Mouse (Mus musculus): ENCODE data around the gene Cby1. TPM values are rescaled to one million over a fixed set of nuclear protein-coding genes. Genes with fewer than 3 reads are reported as not detected.

Gene Cby1
- total and polyA plus RNA-seq, 3 experiments, result 13.2 to 26.9 (median 14.0) TPM

DNA sequence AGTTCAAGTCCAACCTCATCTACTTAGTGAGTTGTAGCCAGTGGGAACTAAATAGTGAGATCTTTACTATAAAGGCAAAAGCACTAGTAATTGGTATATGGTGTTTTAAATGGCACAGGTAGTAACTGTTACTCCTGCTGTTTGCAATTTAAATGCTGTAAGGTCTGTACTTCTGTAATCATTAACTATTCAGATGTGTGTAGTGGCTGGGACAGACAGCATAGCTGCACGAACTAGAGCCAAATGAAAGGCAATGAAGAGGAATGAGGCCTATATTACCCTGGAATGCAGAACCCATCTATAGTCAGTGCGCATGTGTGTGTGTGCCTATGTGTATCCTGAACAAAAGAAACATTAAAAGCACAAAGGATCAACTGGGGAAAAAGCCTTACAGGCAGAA, 18.9 kb downstream of the Cby1 start:
- DNase-seq, result no peak

DNA sequence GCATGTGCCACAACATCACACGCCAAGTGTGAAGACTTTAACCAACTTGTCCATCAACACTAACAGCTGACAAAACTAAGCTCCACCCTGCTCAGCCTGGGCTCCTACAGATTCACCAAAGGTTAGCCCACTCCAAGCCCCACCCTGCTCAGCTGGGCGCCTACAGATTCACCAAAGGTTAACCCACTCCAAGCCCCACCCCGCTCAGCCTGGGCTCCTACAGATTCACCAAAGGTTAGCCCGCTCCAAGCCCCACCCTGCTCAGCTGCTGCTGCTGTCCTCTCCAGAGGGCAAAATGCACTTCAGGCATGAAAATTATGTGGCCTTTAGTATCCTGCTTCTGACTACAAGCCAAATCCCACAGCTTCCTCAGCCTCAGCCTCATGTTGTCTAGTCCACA, 23.0 kb downstream of the Cby1 start:
- no peak for DNase-seq

DNA sequence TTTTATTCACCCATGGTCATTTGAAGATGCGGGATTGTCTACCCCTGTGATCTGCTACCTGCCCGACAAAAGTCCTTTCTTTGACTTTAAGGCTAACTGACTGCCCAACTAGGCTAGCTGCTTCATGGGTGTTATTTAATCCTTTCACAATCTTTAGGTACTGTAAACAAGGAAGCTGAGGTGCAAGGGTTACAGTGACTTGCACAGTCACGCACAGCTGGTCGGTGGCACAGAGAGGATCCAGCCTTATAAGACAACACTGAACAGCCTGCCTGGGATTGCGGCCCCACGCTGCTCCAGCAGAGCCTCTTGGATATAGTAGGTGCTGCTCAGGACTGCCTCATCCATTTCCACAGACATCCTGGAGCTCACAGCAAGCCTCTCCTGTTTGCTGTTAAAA, 24.1 kb downstream of the Cby1 start:
- no peak for DNase-seq

DNA sequence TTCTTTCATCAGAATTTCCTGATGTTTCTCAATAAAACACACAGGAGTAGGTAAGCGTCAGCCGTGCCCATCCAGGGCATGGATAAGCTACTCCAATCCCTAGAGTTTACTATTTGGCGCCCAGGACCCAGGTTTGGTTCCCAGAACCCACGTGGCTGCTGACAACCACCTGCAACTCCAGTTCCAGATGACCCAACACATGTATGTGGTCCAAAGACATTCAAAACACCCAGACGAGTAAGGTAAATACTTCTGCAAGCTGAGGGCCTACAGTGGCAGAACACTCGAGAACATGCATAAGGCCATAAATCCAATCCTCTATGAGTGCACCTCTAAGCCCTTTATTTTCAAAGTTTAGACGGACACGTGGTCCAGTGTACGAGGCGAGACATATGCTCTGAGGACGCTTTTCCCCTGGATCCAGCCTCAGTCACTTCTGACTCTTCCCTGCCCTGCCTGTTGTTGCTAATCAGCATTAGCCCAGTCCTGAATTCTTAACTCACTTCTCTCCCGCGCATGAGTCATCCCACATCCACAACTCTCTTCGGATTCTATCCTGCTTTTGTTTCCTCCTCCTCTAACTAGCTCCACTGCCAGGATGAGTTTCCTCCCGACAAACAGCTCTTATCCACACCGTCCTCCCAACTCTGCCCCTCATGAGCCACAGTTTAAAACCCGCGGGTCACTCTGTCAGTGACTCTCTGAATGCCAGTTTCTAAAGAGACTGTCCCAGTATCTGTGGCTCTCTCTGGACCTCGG, 24.9 kb downstream of the Cby1 start:
- DNase-seq, result peak; percentile 66

DNA sequence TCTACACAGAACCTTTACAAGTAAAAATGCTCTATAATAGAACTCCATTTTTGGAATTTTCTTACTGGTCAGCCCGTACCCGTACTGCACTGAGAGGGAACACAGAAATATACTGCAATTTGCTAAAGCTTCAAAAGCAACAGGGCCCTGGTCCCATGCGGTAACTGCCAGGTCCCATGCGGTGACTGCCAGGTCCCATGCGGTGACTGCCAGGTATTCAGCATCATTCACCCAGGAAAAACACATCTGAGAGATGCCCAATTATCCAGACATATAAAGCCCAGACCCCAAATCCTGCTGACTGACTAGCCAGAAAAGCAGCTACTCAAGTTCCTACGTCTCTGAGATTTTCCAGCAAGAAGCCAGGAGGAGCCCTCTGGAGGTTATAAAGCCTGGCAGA, 25.6 kb downstream of the Cby1 start:
- DNase-seq, result no peak

DNA sequence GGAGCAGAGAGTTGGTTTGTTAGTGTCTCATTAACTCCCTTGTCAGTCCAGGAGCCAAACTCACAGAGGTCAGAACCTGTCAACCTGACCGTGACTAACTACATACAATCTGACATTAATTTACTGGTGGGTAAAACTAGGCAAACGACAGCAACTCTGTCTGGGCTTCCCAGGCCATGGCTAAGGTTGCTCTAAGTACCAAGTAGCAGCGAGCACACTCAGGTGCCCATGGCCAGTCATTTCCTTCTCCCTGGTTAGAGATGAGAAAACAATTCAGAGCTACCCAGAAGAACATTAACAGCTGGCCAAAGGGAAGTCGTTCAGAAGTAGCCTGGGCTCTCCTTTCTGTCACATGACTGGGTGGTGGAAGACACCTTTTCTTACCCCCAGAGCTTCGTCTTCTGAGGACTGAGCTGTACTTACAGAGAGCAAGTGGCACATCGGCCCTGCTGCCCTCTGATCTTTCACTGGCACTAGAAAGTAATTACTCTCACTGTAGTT, 26.2 kb downstream of the Cby1 start:
- peak; percentile 14 for DNase-seq

DNA sequence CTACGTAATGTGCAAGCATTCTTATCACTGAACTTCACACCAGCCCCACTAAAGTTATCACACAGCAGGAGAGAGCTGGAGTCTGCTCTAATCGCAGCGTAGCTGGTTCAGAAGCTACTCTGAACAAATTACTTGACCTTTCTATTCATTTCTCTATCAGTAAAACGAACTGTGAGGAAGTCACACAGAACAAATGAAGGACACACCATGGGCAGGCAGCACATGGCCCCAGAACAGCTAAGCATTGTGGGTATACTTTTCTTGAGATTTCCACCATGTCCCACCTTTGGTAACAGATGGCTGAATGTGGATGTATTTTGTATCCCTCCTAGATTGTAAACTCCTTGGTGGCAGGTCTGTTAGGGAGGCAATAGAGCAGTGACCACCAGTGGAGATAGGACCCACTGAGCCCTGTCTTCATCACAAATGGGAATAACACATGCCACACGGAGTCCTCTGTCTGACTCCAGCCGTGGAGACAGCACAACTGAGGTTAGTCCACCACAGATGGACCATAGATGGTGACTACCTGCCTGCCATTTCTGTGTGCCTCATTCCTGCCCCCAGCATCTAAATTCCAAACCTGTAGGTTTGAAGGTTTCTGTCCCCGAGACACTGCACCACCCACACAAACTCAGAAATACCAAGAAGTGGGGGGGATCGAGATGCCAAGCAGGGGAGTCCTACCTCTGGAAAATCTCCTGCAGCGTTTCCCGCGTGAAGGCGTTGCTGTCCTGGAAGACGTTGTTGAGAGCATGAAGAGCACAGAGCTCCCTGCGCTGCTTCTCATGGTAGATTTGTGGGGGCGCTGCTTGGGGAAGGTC, 27.3 kb downstream of the Cby1 start:
- DNase-seq, result peak; percentile 18

DNA sequence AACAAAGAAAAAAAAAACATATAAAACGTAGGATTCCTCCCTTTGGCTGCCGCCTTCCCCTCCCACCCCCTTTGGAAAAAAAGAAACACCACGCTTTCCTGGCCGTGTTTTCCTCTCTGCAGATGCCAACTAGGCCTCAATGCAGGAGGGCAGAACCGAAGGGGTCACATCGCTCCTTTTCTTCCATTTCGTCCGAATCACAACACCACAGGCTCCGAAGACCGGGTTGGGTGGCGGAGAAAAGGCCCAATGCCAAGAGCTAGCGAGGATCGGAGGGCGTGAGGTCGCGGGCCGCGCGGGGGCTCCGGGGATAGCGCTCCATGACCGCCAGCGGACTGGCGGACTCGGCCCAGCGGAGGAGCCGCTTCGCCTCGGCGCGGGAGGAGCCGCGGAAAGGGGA, 28.2 kb downstream of the Cby1 start:
- no peak for DNase-seq

DNA sequence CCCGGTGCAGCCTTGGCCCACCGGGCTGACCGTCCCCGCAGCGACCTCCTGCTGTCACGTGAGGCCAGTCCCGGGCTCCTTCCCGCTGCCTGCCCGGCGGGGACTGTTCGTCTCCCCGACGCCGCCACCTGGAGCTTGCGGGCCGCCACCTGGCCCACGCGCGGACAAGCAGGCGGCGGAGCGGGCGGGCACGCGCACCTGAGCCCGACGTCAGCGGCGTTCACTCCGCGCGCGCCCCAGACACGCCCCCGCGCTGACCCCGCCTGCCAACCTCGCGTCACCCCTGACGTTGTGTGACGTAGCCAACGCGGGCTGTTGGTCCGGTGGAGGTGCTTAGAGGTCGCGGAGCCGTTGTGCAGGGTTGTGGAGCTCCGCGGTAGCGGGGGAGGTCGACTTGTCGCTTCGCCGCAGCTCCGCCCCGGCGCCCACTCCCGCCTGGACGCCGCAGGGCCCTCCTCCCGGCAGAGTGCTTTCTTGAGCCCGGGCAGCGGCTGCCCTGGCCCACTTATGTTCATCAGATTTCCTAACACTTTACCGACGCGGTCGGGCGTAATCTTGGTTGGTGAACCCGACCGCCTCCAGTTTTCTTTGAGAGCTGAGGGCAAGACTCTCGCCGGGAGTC, 28.8 kb downstream of the Cby1 start, which contains the start of gene Josd1:
Josd1 (minus strand) TSS at position 274 of the 622 bp plus-strand sequence.
- peak; percentile 98 for DNase-seq

DNA sequence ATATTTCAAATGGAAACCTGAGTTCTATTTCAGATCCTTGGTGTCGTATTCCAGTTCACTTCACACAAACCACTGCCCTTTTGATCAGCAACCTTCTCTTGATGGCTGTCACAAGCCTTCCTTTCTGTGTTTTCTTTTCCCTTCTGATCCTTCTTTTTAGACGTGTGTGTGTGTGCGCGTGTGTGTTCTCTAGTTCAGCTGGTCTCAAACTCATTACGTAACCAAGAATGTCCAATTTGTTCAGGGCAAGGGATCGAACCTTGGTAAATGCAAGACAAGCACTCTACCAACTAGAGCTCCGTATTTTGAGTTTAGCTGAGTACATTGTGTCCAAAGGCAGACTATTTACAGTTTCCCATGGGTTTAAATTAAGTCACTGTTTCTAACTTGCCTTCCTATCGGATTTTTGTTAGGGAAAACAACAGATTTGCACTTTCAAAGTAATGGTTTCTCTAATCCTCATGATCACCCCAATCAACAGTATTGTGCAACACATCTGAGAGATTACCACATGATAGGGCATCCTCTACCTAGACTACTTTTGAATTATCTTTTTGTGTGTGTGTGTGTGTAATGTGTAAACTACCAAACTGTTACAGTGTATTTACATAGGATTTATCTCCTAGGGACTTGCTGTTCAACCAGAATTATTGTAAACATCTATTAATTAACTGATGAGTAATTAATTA, 29.4 kb downstream of the Cby1 start:
- DNase-seq, result no peak

DNA sequence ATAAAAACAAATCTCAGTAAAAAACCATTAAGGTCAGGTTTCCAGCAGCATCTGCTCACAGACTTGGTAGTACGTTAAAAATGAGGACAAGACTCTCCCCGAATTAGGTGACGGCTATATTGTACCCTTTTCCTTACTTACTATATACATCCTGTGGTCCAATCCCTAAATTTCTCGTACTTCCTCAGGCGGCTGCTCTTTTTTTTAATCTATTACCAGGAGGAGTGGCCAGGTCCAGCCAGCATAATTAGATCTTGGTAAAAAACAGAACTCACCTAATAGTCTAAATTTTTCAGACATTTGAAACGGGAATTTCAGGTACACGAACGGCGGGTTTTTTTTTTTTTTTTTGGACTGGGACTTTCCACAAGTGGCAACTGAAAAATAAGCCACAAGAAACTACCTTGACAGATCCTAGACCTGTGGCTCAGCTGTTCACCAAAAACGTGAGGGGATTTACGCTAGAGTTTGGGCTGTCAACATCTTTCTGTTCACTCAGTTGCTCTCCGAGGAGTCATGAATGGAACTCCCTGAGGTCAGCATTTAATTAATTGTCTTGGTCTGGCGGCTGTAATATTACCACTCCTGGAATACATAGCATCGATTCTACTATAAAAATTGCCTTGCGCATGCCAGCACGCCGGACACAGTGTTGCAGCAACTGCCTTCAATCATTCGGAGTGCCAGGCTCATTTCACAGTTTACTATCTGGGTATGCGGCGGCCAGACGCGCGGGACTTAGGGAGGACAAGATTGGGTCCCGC, 30.8 kb downstream of the Cby1 start:
- no peak for DNase-seq

DNA sequence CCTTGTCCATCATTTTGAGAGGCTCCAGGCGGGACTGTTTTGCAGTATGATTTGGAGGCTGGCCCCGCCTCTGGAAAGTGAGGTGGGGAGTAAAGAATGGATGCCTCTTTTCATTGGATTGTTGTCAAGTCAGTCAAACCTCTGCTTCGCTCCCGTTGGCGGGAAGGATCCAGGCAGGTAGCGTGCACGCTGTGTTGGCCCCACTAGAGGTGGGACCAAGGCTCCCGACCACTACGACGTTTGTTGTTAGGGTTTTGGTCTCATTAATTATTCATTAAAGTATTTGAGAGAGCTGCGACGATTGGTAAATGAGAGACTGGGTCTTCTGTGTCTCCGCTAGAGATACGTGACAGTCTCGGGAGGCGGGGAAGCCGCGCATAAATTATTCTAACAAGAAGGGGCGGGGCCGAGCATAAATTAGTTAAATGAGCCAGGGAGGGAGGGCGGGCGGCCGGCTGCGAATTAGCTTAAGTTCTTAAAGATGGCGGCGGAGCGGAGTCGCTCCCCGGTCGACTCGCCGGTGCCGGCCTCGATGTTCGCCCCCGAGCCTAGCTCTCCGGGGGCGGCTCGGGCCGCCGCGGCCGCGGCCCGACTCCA, 31.5 kb downstream of the Cby1 start, which contains the start of gene Gtpbp1:
Gtpbp1 (plus strand) TSS at position 420 of the 597 bp plus-strand sequence.
- DNase-seq, result peak; percentile 99

DNA sequence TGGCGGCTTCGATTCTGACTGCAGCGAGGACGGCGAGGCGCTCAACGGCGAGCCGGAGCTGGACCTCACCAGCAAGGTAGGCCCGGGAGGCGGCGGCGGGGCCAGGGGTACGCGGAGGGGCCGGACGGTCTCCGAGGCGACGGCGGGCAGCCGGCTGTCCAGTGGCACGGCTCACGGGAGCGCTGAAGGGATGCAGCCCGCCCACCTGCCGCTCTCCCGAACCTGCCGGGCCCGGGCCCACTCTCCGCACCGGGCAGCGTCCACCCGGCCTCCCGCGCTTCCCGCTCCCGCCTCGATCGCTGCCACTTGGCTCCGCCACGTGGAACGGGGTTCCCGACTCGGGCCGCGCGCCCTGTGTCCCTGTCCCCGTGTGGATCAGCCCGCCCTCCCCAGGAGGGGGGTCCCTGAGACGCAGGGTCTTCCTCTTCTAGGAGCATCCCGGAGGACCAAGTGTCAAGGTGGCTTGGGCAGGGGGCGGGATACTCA, 32.1 kb downstream of the Cby1 start:
- no peak for DNase-seq

DNA sequence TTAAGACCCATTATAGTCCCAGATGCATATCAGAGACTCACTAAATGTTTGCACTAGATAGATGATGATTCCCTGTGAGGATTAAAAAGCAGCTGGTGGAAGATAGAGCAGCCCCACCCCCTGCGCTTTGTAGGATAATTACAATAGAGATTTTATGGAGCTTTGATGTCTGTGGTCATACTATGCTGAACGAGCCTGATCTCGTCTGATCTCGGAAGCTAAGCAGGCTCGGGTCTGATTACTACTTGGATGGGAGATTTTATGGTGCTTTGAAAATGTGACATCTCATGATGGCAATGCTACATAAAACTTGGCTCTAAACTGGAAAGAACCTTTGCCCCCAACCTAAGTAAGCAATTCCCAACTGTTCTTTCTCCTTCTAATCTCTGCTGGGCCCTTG, 33.3 kb downstream of the Cby1 start:
- DNase-seq, result no peak

DNA sequence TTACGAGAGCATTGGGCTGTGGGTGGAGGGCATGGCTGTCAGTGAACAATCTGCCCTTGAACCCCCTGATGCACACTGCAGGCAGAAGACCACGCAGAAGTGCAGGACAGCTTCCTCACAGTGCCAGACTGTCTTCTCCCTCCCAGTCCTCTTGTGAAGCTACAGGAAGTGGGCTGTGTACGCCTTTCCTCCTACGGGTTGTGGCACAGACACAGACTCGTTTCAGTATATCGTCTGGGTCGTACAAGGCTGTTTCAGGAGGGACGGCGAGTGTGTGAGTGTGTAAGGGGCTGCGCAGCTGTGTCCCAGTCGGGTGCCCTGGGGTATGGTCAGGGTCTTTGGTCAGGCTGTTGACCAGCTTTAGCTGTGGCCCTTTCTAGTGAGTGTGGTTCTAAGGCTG, 34.7 kb downstream of the Cby1 start:
- no peak for DNase-seq

DNA sequence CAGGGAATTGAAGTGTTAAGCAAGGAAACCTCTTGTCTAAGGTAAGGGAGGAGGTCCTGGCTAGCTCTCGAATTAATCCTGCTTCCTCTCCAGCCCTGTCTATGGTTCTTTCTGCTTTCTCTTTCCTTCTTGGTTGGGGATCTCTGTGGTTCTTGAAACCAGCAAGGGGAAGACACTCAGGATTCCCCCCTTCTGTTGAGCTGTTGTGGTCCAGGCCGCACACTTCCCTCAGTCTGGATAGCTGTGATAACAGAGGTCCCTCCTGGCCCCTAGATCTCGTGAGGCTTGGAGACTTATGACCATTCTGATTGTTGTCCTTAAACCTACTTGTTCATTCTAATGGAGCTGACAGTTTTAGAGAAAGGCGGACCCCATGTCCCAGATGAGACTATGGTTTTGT, 35.5 kb downstream of the Cby1 start:
- no peak for DNase-seq

DNA sequence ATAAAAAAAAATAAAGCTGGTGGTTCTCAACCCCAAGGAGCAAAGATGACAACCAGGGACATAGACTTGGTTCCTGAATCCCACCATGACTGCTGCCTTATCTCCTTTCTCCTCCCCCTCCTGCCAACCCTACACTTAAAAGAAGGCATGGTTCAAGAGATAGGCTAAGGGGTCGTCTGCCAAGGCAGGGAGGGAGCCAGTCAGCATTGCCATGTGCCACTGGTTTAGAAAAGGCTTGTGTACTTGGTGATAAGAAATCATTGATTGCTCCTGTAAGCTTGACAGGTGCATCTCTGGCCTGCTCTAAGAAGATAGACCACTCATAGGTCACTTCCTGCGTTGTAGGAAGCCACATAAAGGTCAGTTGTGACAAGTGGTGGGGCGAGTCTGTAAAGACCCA, 36.5 kb downstream of the Cby1 start:
- no peak for DNase-seq

DNA sequence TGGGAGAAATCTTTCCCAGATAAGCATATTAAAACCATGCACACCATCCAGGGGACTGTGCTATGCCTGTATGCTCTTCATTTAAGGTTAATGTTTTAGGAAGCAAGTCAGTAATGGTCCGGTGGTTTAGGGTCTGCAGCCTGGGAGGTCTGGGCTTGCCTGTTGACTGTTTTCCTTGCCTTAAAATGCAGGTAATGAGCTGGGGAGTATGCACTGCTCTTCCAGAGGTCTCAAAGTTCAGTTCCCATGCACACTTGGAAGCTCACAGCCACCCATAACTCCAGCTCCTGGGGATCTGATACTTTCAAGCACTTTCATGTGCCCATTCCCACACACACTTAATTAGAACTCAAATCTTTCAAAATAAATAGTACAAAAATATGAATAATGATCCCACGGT, 37.5 kb downstream of the Cby1 start:
- DNase-seq, result no peak

DNA sequence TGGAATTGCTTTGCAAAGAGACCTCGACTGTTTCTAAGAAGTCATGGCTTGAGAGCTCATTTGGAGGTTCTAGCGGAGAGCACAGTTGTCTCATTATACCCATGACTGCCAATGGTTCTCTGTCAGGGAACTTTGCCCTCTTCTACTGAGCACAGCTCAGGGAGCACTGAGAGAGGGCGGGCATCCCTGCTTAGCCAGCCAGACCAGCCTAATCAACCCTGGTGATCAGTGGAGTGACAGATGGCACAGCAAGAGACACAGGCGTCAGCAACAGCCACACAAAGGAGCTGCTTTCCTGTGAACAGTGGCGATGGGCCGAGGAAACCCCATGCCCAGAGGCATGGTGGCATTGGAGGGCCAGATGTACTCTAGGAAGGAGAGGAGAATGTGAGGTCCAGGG, 38.0 kb downstream of the Cby1 start:
- no peak for DNase-seq

DNA sequence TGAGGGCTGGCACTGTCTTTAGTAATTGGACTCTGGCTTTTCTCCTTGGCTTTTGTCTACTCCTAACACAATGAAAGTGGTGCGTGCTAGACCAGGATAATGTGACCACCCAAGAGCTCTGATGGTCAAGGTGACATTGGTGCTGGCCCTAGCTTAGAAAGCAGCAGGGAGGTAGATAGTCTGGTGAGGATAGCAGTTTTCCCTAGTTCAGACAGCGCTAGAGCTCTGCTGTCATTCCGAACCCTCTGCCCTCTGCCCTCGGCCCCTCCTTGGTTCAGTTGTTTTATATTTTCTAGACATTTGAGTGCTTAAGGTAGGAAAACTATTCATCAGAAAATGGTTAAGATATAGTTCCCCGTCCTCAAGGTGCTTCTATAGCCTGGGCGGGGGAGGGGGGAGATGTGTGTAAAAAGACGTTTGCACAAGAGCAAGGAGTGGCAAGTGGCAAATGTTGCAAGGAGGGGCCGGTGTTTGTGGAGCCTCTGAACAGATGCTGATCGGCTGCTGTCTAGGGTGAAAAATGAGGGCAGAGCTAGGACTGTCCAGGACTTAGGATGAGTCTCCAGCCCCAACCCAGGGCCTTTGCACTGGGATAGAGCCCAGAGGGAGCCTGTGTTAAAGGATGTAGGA, 38.7 kb downstream of the Cby1 start:
- no peak for DNase-seq
